Mouse (Mus musculus): Measurements from ENCODE around the gene Runx2.

- TF ChIP-seq POLR2A (IDR thresholded peaks at IDR 0.05; ENCODE audit: insufficient read depth, low read depth, low read length) (no peak), CTCF (IDR thresholded peaks at IDR 0.05; ENCODE audit: insufficient read depth, low read depth, low read length) (no peak)
These were observed 243.7 kb downstream of the Runx2 start for GRCm38 (mm10) chr17:44570899-44571298.

Data from olfactory bulb, adult 2 months (tissue).